Mouse (Mus musculus) heart, adult 8-10 months (tissue): ENCODE measurements around the gene Fbxw7. TPM values are rescaled to one million over a fixed set of nuclear protein-coding genes. Genes with fewer than 3 reads are reported as not detected.

Experiments used
- DNase-seq: peaks from one replicate; pipeline ENCODE4 v3.0.0; 2022; ENCODE audit warnings: low spot score
- total RNA-seq, 4 experiments: library from RNA; stranded (reverse); gene quantifications; 2 replicates each; pipeline ENCODE4 v1.2.4; 2022

The Fbxw7 gene
- total RNA-seq, 4 experiments from 2014 or later = 40.0 to 44.7 (median 41.3) TPM

DNA sequence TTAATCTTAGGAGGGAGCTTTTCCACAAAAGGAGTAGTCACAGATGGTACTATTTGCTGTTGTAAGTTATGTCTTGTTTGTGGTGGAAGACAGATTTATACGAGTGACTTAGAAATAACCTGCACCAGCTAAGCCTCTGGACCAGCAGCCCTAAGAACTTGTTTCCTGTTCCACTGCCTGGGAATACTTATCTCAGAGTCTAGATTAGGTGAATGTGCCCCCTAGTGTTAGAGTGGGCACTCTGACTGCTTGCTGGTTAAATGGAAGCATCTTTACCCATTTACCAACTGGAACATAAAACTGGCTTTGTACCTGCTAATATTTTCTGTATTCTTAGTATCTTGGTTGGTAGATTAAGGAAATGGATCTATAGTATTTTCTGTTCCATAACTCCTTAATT is 74.6 kb downstream of the Fbxw7 start:
- peak; percentile 16 for DNase-seq

- DNase-seq = no peak
Measured at GRCm38 (mm10) chr3:84890983-84891382, 75.9 kb downstream of the Fbxw7 start.

- no peak for DNase-seq
Measured at GRCm38 (mm10) chr3:84897952-84898351, 82.9 kb downstream of the Fbxw7 start.

- DNase-seq = peak; percentile 30
Measured at GRCm38 (mm10) chr3:84906528-84906927, 91.5 kb downstream of the Fbxw7 start.

GRCm38 (mm10) chr3:84914284-84914683 is 99.2 kb downstream of the Fbxw7 start:
- no peak for DNase-seq

DNA sequence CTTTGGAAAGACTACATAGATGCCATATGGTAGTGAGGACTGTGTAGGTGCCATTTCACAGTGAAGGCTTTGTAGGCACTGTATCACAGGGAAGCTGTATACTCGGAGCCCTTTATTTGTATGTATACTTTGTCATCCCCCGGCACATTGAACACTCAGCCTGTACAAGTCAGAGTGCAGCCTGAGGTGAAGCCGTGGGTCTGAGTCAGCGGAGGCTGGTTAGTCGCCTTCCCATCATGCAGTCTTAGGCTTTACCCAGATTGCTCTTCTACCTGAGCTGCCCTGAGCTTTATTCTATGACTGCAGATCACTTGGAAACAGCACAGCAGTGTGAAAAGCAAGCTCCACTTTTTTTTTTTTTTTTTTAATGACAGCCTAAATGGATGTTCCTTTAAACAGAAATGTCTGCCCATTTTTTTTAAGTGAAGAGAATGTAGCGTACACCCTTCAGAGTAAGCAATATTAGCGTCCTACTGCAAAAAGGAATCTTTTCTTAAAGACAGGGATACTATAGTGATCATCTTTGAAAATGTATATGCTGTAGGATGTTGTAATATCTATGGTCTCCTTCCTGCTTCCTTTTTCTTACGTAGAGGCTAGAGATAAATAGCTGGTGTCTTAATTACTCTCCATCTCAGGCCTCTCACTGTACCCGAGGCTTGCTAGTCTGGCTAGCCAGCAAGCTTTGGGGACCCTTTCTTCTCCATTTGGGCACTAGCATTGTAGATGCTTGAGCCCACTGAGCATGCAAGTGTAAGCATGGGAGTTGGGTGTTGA is 103.0 kb downstream of the Fbxw7 start:
- no peak for DNase-seq

DNA sequence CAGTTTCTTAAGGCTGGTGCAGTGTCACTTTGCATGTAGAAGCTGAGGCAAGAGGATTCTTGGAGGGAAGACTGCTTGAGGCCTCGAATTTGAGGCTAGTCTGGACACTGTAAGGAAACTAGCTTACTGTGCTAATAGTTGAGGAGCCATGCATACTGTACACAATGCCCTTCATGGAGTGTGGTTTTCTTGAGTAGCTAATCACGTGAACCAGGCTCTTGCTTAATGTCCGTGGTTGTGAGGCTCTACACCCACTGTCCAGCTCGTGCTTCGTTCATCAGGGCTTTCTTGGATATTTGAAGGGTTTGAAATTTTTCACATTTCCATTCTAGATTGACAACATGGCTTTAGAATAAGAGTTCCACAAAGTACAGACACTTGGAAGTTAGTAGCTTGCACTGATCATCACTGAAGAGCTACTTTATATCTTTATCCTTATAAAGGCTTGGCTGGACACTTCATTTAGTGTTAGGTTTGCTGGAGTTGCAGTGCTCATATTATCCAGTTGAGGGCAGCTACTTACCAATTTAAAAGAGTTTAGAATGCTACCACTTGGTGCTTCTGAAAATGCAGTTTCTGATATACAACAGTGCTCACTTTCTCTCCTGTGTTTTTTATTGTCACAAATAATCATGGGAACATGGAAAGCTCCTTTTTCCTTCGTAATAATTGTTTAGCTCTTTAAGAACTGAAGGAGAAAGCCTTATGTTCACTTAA is 106.8 kb downstream of the Fbxw7 start:
- peak; percentile 49 for DNase-seq

DNA sequence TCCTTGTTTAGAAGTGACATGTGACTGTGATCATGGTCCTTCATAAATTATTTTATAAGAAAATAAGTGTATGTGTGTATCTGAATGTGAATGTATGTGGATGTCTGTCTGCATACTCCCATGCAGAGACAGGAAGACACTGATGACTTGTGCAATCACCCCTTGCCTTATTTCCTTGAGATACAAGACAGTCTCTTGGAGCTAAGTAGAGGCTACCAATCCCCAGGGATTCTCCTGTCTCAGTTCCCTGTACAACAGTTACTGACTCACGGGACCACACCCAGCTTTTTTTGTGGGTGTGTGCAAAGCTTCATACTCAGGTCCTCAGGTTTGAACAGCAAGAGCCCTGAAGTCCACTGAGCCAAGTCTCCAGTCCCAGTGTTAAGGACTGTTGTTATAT is 108.2 kb downstream of the Fbxw7 start:
- no peak for DNase-seq

- DNase-seq = no peak
Measured at GRCm38 (mm10) chr3:84923670-84924069, 108.6 kb downstream of the Fbxw7 start.

DNA sequence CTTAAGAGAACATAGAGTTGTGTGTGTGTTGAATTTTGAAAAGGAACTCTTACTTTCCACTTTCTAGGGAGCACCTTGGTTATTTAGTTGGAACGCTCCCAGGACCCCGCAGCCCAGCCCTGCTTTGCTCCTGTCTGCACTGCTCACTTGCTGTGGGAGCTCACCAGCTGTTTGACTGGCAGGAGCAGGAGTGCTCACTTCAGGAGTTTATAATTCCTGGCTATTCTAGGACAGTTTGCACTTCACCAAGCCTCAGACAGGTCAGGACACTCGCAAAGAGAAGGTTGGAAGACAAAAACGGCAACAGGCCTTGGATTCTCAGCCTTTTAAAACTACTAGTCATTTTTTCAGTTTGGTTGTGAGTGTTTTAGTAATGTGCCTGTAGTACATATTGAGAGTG is 110.2 kb downstream of the Fbxw7 start:
- no peak for DNase-seq

DNA sequence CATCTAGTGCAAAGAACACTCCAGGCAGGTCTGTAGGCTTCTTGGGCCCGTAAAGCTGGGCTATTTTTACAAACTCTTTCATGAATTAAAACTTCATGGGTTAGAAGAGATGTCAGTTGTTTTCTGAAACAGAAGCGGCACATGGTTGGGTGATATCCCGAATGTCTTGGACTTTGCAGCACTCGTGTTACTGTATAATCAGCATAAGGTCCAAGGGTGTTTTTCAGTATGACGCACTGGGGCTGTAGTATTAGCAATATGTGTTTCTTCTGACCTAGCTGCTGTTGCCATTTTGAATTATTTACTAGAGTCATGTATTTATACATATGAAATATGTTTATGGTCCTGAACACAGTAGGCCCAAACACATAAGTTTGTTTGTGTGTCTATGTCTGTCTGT is 111.1 kb downstream of the Fbxw7 start:
- DNase-seq = no peak

DNA sequence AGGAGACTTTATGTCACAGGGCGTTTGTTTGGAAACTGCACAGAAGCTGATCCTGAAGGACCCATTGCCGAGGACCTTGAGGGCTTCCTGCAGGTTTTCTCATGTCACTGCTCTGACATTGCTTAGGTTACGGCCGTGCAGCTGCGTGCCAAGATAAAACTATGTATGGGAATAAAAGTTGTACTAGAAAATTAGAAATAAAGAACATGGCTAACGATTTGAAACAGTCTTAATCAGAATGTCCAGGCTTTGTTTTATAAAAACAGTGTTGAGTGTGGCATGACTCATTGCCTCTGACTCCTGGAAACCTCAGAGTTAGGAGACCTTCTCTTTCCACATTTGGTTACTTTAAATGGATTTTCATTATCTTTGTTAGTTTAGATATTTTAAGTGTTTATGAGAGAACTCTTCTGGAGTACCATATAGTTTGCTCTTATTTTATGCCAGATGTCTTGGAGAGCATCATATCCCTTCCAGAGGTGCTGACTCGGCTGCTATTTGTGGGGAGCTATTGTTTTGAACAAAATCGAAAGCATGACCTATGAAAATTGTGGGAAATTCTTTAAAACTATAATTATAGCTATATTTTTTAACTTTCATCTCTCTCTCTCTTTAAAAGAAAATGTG is 112.2 kb downstream of the Fbxw7 start:
- DNase-seq = no peak

- DNase-seq = no peak
Measured at GRCm38 (mm10) chr3:84927901-84928300, 112.8 kb downstream of the Fbxw7 start.

DNA sequence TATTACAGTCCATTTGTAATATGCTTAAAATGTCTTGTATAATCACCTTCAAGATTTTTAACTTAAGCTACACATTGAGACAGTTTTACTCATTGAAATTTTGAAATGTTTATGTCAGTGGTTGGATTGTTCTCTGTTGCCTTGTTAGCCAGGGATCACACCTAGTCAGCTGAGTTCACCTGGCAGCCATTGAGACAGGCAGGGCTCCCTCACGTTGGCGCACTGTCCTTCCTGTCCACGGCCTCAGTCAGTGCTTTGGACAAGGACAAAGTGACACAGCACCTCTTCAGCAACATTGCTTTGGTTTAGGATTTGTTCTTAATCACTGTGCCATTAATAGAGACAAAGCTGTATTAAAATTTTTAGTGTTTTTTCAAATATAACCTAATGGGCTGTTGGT is 114.1 kb downstream of the Fbxw7 start:
- DNase-seq = no peak

GRCm38 (mm10) chr3:84930683-84931082 is 115.6 kb downstream of the Fbxw7 start:
- DNase-seq = no peak

GRCm38 (mm10) chr3:84935729-84936128 is 120.7 kb downstream of the Fbxw7 start:
- no peak for DNase-seq

- DNase-seq = no peak
Measured at GRCm38 (mm10) chr3:84936252-84936651, 121.2 kb downstream of the Fbxw7 start.

DNA sequence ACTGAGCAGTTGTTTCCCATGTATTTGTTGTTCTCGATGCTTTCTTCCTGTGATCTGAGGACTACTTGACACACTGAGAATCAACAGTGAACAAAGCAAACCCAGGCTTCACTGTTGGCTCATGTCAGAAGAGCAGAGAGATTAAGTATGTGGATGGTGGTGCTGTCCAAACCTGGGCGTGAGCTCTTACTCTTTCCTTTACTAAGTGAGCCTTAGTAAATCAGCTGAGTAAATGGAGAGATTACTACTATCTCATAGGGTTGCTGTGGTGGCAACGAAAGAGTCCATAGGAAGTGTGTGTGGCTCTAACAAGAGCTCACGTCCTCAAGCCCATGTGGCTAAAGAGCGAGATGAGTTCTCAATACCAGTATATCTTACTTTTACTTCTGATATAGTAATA is 121.9 kb downstream of the Fbxw7 start:
- DNase-seq = no peak

DNA sequence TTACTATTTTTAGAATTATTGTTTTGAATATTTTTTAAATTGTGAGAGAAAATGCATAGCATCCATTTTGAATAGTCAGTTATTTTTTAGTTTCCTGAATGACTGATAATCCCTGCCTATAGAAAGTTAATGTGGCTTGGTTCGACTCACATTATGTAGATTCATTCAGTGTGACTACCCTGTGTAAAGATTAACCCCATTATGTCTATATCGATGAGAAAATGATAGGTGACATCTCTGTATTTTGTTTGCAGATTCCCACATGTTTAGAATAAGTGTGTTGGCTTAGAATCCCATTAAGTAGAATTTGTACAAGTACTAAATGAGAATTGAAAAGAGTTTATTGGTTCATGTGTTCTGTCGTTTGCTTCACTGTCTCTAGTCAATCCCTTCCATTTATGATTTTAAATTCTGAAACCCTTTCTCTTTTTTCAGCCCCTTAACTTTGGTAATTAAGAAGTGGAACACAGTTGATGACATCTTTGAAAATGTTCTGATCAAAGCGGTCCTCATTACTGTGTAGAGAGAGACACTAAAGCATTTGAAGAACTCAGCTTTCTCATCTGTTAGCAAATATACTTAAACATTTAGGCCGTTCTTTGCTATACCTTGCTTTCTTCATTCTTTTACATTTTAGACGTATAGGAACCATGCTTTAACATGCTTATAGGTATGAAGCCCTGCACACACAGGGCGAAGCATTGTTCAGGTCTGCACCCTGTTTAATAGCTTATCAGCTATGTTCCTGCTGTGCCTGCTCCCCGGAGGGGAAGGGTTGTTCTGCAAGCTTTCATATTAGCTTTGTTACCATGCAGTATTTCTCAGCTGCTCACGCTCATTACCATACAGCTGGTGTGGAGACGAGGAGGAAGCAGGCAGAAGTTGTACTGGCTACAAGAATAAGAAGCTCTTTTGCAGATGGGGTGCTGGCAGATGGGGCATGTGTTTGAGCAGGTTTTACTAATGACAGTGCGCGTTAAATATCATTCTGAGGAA is 122.6 kb downstream of the Fbxw7 start:
- no peak for DNase-seq

- DNase-seq = no peak
Measured at GRCm38 (mm10) chr3:84944933-84945332, 129.9 kb downstream of the Fbxw7 start.

GRCm38 (mm10) chr3:84946381-84946780 is 131.3 kb downstream of the Fbxw7 start:
- no peak for DNase-seq

DNA sequence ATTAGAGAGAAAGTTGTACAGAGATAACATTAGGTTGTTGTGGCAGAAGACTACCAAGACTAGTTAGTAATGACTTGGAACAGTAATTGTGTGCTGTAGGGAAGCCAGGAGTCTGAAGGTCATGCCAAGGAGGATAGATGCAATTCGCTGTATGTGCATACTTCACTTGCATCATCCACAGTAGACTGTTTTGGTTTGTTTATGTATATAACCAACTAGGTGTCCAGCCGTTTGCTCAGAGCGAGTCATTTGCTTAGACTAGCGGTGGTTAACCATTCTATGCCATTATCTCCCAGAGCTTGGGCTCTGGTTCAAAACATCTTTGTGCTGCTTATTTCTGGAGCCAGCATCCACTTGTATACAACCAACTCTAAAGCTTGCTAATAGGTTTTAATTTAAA is 134.3 kb downstream of the Fbxw7 start:
- no peak for DNase-seq
